ENCODE assay signal across 11 mouse cellular contexts in genomic region chr10:108155042-108155686, GRCm38 (mm10). TPM values are rescaled to one million over a fixed set of nuclear protein-coding genes. Genes with fewer than 3 reads are reported as not detected.
A peak's percentile ranks its signal among the peaks of the same experiment; 100 is the strongest.
DNase-seq lines count a peak whose midpoint lies in the region; ATAC-seq lines count a peak whose summit lies in the region.
"Had no signal": no experiment of that assay in that cellular context is flagged by ENCODE, and none has a peak within 500 bp of the region (broad histone marks: within the 10 kb centered on the region; RNA-seq: fewer than 3 reads in every experiment).

No protein-coding gene starts in this region.

- H3K4me3 ChIP-seq in heart, embryonic 13.5 days = peak overlapping the region; percentile 35
- H3K4me3 ChIP-seq in stomach, embryonic 16.5 days (replicated peaks; ENCODE audit: low read length) = no peak overlapping the region

- H3K9me3 ChIP-seq in heart, embryonic 13.5 days = 0 out of 2 replicates have a peak, but pooled peaks cover 3% of the 10 kb centered on the region
- no peaks in the 10 kb centered on the region for H3K9me3 ChIP-seq in stomach, embryonic 16.5 days (replicated peaks; ENCODE audit: control insufficient read depth, low read length)

- WGBS in heart, embryonic 13.5 days = 16% methylated on average over 21 of the region's 21 CpGs
- 58% methylated on average over 21 of the region's 21 CpGs for WGBS in stomach, embryonic 16.5 days

- no peak for DNase-seq in heart, postnatal 10 days
- DNase-seq in ovary, postnatal 36 days (ENCODE audit: low spot score) = peak; percentile 19
- DNase-seq in ovary, postnatal 14 days (ENCODE audit: low spot score) = no peak
- DNase-seq in heart, postnatal 4 days = peak; percentile 42
- no peak for DNase-seq in right cerebral cortex, adult 2 months (ENCODE audit: low spot score in 2 of 2)
- DNase-seq: cerebellum, adult 11 months; thymus, postnatal 25 days had no signal

- peak overlapping the region; percentile 39 for H3K27ac ChIP-seq in heart, embryonic 13.5 days (replicated peaks)
- H3K27ac ChIP-seq in stomach, embryonic 16.5 days (ENCODE audit: low read length) = peak overlapping the region; percentile 58
- H3K27ac ChIP-seq: liver, embryonic 14.5 days had no signal

- peak overlapping the region; percentile 62 for H3K9ac ChIP-seq in heart, embryonic 13.5 days
- no peak overlapping the region for H3K9ac ChIP-seq in stomach, embryonic 16.5 days (ENCODE audit: low read length)
- H3K9ac ChIP-seq: liver, embryonic 14.5 days had no signal

- peak overlapping the region; percentile 67 for H3K4me2 ChIP-seq in heart, embryonic 13.5 days
- H3K4me2 ChIP-seq in stomach, embryonic 16.5 days (ENCODE audit: low read depth, low read length) = no peak overlapping the region

- peaks cover 16% of the 10 kb centered on the region for H3K4me1 ChIP-seq in heart, embryonic 13.5 days
- 0 out of 2 replicates have a peak, but pooled peaks cover 7% of the 10 kb centered on the region for H3K4me1 ChIP-seq in stomach, embryonic 16.5 days (ENCODE audit: control insufficient read depth, insufficient read depth, low read length)

- intact Hi-C loops in heart, postnatal 10 days (cut with DNase I) = no loop called here

- H3K27me3 ChIP-seq in heart, embryonic 13.5 days (replicated peaks) = no peaks in the 10 kb centered on the region
- H3K27me3 ChIP-seq in stomach, embryonic 16.5 days (ENCODE audit: control insufficient read depth, insufficient read depth, low read length) = no peaks in the 10 kb centered on the region

- H3K36me3 ChIP-seq in heart, embryonic 13.5 days = no peaks in the 10 kb centered on the region
- no peaks in the 10 kb centered on the region for H3K36me3 ChIP-seq in stomach, embryonic 16.5 days (ENCODE audit: control insufficient read depth, insufficient read depth, low read length)

- no peak for ATAC-seq in heart, embryonic 13.5 days (ENCODE audit: extremely low read depth, insufficient number of reproducible peaks, low FRiP score, low TSS enrichment)
- peak; percentile 62 for ATAC-seq in stomach, embryonic 16.5 days (ENCODE audit: insufficient read depth, low FRiP score)
- ATAC-seq in megakaryocyte progenitor cell, adult 5-6 weeks (replicated peaks; ENCODE audit: poor library complexity) = no peak

RNA-seq across cellular contexts. Expression of gene Ppp1r12a, which starts 6.8 kb away (rescaled TPM):
- polyA plus RNA-seq in heart, embryonic 13.5 days (2015; fragmentation: Nextera tagmentation; extraction: Ambion mirVana) = 88.1 and 100.0 TPM in 2 replicates
- total RNA-seq in heart, postnatal 10 days (2021) = 100 to 1,000 TPM; 114 to 115 TPM
- 100 to 1,000 TPM; 173 to 182 TPM for total RNA-seq in heart, postnatal 4 days (2021)
- polyA plus RNA-seq in stomach, embryonic 16.5 days (2015; fragmentation: Nextera tagmentation; extraction: Ambion mirVana) = 104 and 117 TPM in 2 replicates
- total RNA-seq in megakaryocyte progenitor cell, adult 5-6 weeks (2015) = 101 and 106 TPM in 2 replicates
- total RNA-seq in megakaryocyte progenitor cell, adult 5-6 weeks (2017) = 137 and 172 TPM in 2 replicates

Comparison
In these comparisons a context has a peak if more than half of its experiments do, and no peak if none do; other contexts are left out.
1. DNase-seq: peak in ovary, postnatal 36 days (single experiment) and heart, postnatal 4 days (single experiment); none in heart, postnatal 10 days (0 of 2), ovary, postnatal 14 days (single experiment) and right cerebral cortex, adult 2 months (0 of 2).